Mouse (Mus musculus): ENCODE results near the gene Sertad2.

The Sertad2 gene

DNA sequence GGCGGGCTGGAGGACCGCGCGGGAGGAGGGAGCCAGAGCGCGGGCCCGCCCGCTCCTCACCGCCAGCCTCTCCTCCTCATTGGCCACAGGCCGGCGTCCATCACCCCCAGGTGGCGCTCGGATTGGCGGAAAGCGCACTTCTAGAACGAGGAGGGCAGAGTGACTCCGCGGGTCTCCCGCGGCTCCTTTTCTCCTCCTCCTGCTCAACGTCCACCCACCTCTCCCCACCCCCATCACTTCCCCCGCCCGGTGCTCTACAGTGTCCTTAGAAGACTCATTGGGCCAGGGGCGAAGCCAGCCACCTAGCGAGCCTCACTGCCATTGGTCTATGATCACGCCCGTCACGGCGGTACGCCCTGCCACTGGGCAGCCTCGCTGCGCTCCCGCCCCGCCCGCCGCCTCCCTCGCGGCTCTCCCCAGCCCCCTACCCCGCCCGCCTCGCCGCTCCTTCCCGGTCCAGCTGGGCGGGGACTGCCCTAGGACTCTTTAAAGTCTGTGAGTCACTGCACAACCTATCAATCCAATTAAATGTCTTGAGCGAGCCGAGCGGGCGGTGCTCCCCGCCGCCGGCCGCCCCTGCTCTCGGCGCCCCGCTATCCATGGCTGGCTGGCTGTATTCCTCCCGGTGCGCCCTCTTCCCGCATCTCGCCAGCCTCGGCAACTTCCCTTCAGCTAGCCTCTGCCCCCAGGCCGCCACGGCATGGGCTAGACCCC is at the start of gene Sertad2:
Gene Sertad2 (plus strand): TSS at position 515 of the 714 bp plus-strand sequence.
- in situ Hi-C loops (cut with MboI; ENCODE audit: low pct_unique_long_range_greater_than_20kb in 1 of 2, low sequenced_read_pairs in 2 of 2, unreplicated experiment in 1 of 2): no loop called here

DNA sequence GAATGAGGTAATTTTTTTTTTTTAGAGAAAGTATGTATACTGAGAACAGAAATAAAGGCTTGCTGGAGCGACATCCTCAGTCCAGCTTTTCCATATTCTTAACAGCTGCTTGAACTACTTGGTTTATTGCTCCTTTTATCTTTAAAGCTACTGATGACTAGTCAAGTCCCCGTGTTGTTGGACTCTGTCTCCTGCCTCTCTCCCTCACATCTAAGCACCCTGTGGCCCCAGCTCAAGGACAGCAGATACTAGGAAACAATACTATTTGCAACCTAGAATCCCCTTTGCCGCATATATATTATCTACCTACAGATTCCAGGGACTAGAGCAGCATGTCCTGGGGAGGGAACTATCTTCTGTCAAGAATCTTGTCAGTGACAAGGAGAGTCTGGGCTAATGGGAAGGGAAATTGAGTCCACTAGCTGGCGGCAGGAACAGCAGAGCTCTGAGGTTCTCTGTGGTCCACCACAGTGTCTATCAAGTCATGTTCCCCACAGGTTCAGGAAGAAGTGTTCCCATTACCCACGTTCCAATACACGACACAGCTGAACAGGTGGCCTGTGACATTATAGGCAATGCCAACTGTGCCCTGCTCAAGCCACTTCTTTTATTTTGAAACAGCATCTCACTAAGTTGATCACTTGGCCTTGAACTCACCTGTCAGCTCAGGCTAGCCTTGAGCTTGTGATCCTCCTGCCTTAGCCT is 49.0 kb upstream of the Sertad2 start:
- in situ Hi-C loops (cut with MboI; ENCODE audit: low pct_unique_long_range_greater_than_20kb in 1 of 2, low sequenced_read_pairs in 2 of 2, unreplicated experiment in 1 of 2): no loop called here

DNA sequence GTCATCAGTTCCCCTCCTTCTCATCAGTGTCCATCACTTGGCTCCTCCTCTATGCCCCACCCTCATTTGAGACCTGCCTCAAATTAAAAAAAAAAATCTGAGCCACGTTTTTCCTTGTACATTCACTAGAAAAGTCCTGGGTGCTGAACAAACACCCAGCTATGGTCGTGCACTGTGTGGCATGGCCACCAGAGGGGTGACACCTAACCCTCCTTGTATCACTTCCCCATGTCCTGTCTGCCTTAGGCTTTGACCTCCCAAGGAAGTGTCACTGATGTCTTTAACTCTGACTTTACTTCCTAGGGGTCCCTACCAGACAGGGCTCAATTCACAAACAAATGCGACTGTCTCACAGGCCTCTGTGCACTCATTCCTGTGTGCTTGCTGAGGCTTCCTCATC is 42.5 kb upstream of the Sertad2 start:
- in situ Hi-C loops (cut with MboI; ENCODE audit: low pct_unique_long_range_greater_than_20kb in 1 of 2, low sequenced_read_pairs in 2 of 2, unreplicated experiment in 1 of 2): no loop called here

DNA sequence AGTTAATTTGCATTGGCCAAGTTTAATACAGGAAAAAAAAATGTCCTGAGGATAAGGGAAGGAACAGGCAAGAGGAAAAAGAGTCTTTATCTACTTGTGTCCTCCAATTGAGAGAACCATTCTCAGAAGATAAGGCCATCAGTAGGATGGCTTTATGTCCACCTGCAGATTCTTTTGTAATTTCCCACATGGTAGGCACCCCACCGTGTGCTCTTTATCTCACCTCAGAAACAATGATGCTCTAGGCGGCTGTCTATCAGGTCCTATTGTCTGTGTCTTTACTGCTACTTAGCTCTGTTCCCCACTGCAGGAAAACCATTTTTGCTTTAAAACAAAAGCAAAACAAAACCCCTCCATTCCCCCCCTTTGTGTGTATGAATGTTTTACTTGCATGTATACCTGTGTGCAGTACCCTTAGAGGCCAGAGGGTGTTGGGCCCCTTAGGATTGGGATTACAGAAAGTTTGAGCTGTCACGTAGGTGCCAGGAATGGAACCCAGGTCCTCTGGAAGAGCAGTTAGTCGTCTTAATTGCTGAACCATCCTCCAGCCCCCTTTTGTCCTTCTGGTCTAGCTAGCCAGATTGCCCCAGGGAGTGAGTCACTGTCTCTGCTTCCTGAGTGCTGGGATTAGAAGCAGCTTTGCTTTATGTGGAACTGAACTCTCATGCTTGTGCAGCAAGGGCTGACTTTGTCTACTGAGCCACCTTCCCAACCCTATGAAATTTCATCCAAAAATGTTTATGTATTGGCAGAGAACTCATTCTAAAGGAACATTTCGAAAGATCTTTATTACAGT is 41.7 kb upstream of the Sertad2 start:
- in situ Hi-C loops (cut with MboI; ENCODE audit: low pct_unique_long_range_greater_than_20kb in 1 of 2, low sequenced_read_pairs in 2 of 2, unreplicated experiment in 1 of 2): no loop called here

DNA sequence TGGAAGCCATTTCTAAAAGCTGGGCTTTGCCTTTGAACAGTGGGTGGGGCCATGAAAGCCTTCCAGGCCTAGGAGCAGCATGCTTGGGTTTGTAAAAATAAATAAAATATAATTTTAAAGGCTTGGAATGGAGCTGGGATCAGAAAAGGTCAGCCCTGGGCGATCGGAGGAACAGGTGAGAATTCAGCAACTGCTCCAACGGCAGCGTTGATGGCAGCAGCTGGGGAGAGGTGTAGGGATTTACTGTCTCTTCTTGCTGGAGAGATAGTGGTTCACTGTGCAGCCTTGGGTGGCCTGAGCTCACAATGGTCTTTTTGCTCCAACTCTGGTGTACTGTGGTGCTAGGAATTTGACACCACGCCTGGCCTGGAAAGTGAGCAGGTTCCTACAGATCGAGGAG is 29.5 kb upstream of the Sertad2 start:
- in situ Hi-C loops (cut with MboI; ENCODE audit: low pct_unique_long_range_greater_than_20kb in 1 of 2, low sequenced_read_pairs in 2 of 2, unreplicated experiment in 1 of 2): no loop called here

DNA sequence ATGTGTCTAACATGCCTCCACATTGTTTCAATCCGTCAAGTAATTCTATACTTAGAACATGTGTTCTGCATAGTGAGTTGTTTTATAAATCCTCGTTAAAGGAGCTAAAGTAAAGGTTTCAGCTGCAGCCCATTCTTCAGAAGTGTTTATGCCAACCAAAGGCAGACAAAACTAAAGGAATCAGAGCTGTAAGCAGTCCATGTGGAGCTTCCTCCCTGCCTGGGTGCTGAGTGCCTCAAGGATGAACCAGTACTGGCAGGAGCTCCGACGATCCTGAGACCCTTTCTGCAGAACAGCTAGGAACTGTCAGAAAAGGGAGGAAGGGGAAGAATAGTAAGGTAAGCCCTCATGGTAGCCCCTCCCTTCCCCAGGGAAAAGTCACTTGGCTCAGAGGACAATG is 28.3 kb upstream of the Sertad2 start:
- in situ Hi-C loops (cut with MboI; ENCODE audit: low pct_unique_long_range_greater_than_20kb in 1 of 2, low sequenced_read_pairs in 2 of 2, unreplicated experiment in 1 of 2): no loop called here

DNA sequence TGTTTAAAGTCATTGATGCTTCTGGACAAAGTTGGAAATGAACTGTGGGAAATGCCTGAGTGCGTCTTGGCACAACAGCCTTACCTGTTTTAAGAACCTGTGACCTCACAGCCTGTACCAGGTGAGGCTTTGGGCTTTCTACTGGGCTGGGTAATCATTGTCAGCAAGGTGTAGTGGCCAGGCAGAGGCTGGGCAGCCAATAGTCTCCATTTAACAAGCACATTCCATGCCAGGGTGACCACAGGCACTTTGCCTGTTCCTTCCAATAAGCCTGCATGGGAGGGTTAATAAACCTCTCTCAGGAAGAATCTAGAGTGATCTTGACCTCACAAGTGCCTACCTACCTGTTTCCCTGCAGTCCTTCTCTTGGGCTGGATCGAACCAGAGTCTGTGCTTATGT is 21.7 kb upstream of the Sertad2 start:
- in situ Hi-C loops (cut with MboI; ENCODE audit: low pct_unique_long_range_greater_than_20kb in 1 of 2, low sequenced_read_pairs in 2 of 2, unreplicated experiment in 1 of 2): no loop called here

DNA sequence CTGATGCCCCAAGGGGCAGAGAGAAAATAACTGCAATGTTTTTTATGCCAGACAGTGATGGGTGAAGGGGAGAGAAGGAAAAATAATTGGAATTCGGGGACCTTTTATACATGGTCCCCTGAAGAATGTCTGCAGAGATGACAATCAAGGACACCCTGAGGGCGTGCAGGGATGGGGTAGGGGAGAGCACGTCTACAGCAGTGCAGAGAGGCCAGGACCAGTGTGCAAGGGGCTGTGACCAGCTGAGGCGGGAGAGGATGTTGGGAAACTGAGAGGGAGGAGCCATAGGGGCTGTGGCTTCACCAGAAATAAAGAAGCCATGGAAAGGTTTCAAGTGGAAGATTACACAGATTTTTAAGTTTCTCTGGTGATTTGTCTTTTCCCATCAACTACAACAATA is 20.3 kb upstream of the Sertad2 start:
- in situ Hi-C loops (cut with MboI; ENCODE audit: low pct_unique_long_range_greater_than_20kb in 1 of 2, low sequenced_read_pairs in 2 of 2, unreplicated experiment in 1 of 2): no loop called here

DNA sequence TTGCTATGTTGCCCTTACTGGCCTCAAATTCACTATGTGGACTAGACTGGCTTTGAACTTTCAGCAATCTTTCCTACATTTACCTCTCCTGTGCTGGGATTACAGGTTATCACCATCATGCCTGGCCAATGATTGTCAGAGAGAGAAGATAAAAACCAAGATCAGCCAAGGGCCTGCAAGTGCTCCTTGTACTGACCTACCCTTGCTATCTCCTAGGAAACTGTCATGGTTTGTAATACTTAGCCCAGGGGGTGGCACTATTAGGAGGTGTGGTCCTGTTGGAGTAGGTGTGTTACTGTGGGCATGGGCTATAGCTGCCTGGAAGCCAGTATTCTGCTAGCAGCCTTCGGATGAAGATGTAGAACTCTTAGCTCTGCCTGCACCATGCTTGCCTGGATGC is 18.6 kb upstream of the Sertad2 start:
- in situ Hi-C loops (cut with MboI; ENCODE audit: low pct_unique_long_range_greater_than_20kb in 1 of 2, low sequenced_read_pairs in 2 of 2, unreplicated experiment in 1 of 2): no loop called here

DNA sequence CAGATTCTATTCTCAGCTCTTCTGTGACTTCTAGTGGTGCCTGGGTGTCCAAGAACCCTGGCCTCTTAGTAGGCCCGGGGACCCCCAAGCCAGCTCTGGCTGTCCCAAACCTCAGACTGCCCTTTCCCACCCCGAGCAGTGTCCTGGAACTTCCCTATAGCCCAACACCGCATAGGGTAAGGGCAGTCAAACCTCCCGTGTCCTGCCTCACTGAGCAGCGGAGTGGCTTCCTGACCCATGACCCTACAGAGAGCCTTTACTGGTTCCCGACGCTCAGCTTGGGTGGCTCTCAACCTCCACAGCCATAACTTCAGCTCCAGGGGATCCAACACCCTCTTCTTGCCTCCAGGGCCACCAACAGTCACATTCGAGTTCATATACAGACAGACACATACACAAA is 17.1 kb upstream of the Sertad2 start:
- in situ Hi-C loops (cut with MboI; ENCODE audit: low pct_unique_long_range_greater_than_20kb in 1 of 2, low sequenced_read_pairs in 2 of 2, unreplicated experiment in 1 of 2): no loop called here

DNA sequence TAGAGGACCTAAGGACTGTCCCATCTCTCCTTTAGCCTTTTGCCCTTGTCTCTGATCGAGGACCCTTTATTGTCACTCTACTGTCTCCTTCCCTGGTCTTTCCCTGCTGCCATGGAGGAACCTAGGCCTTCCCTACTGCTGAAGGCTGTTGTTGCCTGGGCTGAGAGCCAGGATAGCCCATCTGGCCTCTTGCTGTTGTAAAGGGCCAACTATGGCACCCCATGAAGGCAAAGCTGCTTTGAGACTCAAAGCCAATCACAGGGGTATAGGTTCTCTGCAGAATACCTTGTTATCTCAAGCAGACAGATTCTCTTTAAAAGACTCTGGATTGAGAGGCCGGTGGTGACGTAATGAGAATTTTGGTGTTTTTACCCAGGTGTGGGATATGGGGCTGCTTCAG is 15.2 kb upstream of the Sertad2 start:
- in situ Hi-C loops (cut with MboI; ENCODE audit: low pct_unique_long_range_greater_than_20kb in 1 of 2, low sequenced_read_pairs in 2 of 2, unreplicated experiment in 1 of 2): no loop called here

DNA sequence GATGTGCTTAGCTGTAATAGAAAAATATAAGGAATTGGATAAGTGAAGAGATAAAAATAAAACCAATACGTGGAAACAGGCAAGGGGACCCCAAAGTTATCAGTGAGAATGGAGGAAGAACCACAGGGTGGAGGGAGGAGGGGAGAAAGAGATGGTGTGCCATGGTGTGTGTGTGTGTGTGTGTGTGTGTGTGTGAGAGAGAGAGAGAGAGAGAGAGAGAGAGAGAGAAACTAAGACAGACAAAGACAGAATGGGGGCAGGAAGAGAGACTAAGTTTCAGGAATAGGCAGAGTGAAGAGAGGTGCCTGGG is 11.4 kb upstream of the Sertad2 start:
- in situ Hi-C loops (cut with MboI; ENCODE audit: low pct_unique_long_range_greater_than_20kb in 1 of 2, low sequenced_read_pairs in 2 of 2, unreplicated experiment in 1 of 2): no loop called here

DNA sequence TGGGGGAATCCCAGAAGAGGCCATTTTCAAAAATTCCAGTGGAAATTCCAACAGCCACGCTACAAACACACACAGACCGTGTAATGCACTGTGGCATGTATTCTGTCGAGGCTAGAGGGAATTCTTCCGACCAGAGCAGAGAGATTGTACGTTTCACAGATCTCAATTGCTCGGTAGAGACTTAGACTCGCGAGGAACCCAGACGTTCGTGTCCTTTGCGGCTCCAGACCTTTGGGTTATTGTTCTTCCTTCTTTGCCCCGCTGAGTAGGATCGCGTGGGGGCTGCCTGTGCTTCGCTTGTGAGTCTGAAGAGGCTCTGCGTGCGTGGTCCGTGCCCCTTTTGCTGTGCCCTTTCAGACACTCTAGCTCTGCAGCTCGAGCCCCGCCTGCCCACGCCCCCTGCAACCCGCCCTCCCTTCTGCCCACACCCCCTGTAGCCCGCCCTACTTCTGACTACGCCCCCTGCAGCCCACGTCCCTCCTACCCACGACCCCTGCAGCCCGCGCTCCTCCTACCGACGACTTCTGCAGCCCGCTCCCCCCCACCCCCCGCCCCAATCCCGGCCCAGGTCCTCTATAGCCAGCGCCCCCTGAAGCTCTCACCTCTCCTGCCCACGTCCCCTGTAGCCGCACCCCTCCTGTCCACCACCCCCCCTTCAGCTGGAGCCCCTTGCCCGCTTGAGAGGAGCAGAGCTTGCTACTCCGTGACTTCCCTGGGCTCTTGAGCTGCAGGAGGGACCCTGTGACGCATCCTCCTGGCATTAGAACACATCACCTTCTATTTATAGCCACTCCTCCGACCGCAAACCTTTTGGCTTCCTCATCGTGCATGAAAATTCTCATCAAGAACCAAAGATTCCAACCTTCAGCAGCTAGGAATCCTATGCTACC is 10.8 kb upstream of the Sertad2 start:
- in situ Hi-C loops (cut with MboI; ENCODE audit: low pct_unique_long_range_greater_than_20kb in 1 of 2, low sequenced_read_pairs in 2 of 2, unreplicated experiment in 1 of 2): no loop called here

DNA sequence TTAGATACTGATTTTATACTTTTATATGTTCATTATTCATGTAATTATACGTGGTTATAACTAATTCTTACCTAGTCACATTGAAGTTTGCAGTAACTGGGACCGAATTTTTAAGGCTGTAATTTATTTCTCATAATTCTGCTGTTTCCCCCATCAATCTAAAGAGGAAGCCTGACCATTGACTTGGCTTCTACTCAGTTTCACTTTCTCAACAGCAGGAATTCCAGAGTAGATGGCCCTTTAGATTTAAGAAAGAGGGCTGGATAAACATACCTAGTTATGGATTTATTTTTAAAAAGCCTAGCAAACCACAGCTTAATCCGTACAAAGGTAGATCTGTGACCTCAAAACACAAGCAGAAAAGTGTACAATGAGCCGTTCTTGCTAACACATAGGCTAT is 9.8 kb upstream of the Sertad2 start:
- in situ Hi-C loops (cut with MboI; ENCODE audit: low pct_unique_long_range_greater_than_20kb in 1 of 2, low sequenced_read_pairs in 2 of 2, unreplicated experiment in 1 of 2): no loop called here

DNA sequence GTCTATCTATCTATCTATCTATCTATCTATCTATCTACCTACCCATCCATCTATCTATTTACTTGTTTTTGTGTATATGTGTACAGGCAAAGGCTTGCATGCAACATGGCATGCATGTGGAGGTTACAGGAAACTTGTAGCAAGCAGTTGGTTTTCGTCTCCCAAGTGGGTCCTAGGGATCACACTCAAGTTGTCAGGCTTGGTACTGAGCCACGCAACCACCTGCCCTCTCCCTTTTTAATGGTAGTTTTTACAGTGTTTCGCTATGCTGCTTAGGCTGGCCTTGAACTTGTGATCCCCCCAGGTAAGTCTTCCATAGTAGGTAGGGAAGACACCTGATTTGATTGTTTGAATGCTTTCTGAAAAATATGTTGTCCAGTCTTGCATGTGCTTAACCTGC is 5.8 kb upstream of the Sertad2 start:
- in situ Hi-C loops (cut with MboI; ENCODE audit: low pct_unique_long_range_greater_than_20kb in 1 of 2, low sequenced_read_pairs in 2 of 2, unreplicated experiment in 1 of 2): no loop called here

DNA sequence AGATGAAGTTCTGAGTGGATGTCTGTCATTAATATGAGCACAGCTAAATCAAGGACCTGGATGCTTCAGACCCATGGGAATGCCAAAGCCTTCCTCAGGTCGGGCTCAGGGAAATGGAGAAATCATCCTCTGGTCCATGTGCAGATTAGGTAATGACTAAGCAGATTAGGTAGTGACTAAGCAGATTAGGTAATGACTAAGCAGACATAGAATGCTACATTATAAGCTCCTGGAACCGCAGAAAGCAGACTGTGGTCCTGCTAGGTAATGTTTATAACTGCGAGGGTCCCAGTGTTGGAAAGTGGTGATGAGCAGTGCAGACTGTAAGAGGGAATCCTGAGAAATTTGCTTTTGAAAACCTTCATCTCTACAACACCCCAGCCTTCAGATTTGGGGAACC is 4.6 kb upstream of the Sertad2 start:
- in situ Hi-C loops (cut with MboI; ENCODE audit: low pct_unique_long_range_greater_than_20kb in 1 of 2, low sequenced_read_pairs in 2 of 2, unreplicated experiment in 1 of 2): no loop called here

DNA sequence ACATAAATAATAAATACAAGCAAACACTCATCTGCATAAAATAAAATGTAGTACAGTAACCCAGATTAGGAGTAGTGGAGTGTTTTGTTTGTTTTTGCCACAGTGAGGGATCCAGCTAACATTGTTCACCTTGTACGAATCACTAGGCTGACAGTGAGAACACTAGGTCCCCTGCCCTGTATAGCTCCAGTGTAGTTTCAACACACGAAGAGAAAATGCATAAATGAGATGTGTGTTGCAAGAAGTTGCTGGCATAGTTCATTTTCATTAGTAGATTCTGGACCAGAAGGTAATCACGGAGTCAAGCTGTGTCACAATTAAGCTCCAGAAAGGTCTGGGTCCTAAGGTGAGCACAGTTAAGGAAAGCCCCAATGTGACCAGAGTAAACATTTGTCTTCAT is 1.8 kb upstream of the Sertad2 start:
- in situ Hi-C loops (cut with MboI; ENCODE audit: low pct_unique_long_range_greater_than_20kb in 1 of 2, low sequenced_read_pairs in 2 of 2, unreplicated experiment in 1 of 2): no loop called here

DNA sequence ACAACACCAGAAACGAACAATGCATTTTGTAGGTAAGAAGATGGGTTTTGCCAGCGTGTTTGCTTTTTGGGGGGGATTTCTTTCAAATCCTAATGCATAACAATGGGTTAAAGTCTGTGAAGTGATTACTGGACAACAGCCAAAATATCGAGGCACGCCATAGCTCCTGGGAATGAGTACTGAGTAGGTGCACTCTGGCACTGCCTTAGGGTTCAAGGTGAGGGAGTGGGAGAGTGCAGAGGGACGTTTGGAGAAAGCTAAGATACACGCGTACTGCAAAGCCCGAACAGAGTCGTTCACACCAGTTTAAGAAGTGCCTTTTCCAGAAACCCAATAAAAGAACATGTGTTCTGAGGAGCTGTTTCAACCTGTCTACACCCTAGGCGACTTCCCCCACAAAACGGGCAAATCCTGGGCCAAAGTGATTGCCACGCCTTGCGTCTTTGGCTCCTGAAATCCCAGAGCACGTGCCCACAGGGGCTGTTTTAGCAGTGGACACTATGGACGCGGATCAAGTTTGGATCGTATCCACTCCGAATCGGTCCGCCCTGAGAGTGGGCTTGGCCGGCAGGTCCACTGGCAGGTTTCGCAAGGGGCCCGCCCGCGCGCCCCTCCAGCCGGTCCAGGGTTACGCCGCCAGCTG is 937 bp upstream of the Sertad2 start:
- in situ Hi-C loops (cut with MboI; ENCODE audit: low pct_unique_long_range_greater_than_20kb in 1 of 2, low sequenced_read_pairs in 2 of 2, unreplicated experiment in 1 of 2): no loop called here

Measured in mouse embryonic stem cell (cell line).